Mouse (Mus musculus) neutrophil, adult 83 days (primary cell): ENCODE measurements around the gene Lpxn. TPM values are rescaled to one million over a fixed set of nuclear protein-coding genes. Genes with fewer than 3 reads are reported as not detected.

ENCODE experiments used
- total RNA-seq, 2 experiments: library from RNA; stranded (reverse); gene quantifications; one replicate each; pipeline ENCODE4 v1.2.4; 2023

The Lpxn gene
- 1 to 10 TPM; 7.3 to 8.4 TPM for total RNA-seq

GRCm38 (mm10) chr19:12795511-12796327 lies at the start of gene Lpxn, which contains the start of gene Zfp91:
Gene Lpxn, plus strand, starts transcription at chr19:12796193.
Gene Zfp91, minus strand, starts transcription at chr19:12796126.

DNA sequence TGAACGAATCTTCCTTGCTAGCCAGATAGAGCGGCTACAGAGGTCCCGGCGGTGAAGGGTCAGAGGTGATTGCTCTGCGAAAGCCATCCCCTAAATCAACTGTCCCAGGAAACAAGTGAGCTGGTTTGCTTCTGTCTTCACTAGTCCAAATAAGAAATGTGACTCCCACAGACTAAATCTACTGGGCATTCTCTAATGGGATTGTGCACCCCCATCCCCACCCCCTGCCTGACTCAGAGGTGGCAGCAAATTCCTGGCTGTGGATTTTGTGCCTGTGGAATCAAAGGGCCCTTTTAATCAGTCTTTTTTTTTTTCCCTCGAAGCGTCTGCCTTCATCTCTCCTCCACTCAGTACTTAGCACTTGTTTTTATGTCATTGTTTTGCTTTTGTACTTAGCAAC lies 30.7 kb upstream of the Lpxn start, which contains the start of gene Cntf:
TSS of gene Cntf (minus strand) at position 325 of the 400 bp plus-strand sequence.

DNA sequence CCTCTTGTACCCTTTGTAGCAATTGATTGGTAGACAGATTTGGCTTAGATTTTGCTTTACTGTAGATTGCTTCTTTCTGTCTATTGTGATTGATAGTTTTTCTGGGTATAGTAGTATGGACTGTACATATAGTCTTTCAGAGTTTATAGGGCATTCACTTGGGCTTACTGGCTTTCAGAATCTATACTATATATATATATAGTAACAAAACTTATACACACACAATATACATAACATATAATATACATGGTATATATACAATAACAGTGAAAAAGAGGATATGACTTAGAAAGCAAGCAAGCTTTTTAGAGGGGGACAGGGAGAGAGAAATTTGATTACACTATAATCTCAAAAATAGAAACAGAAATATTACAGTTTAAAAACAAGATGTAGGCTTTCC lies 50.4 kb downstream of the Lpxn start, which contains the start of gene Gm5244:
TSS of gene Gm5244 (plus strand) at position 301 of the 400 bp plus-strand sequence.

GRCm38 (mm10) chr19:12856983-12857382 lies 61.0 kb downstream of the Lpxn start, which contains the start of gene Olfr1444:
Gene Olfr1444, plus strand, starts transcription at chr19:12857283.

Other genes starting within 250 kb of the Lpxn start
- gene Gm4952, start 196.2 kb upstream of the Lpxn start, total RNA-seq: not detected
- not detected for gene Glyat, start 162.9 kb upstream of the Lpxn start, total RNA-seq
- gene Olfr1442, start 125.8 kb upstream of the Lpxn start, total RNA-seq: not detected
- gene Olfr1443, start 118.1 kb upstream of the Lpxn start, total RNA-seq: not detected
- not detected for gene Keg1, start 100.4 kb upstream of the Lpxn start, total RNA-seq
- gene Cntf, start 30.6 kb upstream of the Lpxn start, total RNA-seq: 1 to 10 TPM; 1.3 to 1.9 TPM
- 10 to 100 TPM; 44.8 to 46.9 TPM for gene Zfp91, start 67 bp upstream of the Lpxn start, total RNA-seq
- not detected for gene Gm5244, start 50.5 kb downstream of the Lpxn start, total RNA-seq
- gene Olfr1444, start 61.1 kb downstream of the Lpxn start, total RNA-seq: not detected
- gene Olfr1445, start 87.7 kb downstream of the Lpxn start, total RNA-seq: not detected
- not detected for gene Olfr1446, start 97.3 kb downstream of the Lpxn start, total RNA-seq
- gene Olfr1447, start 107.5 kb downstream of the Lpxn start, total RNA-seq: not detected
- not detected for gene Olfr1448, start 128.2 kb downstream of the Lpxn start, total RNA-seq
- gene Olfr1449, start 134.6 kb downstream of the Lpxn start, total RNA-seq: not detected
- gene Olfr1450, start 154.1 kb downstream of the Lpxn start, total RNA-seq: not detected
- gene Olfr1451, start 198.8 kb downstream of the Lpxn start, total RNA-seq: not detected
- gene Olfr1453, start 232.1 kb downstream of the Lpxn start, total RNA-seq: not detected